Mouse (Mus musculus) brain, embryonic 14.5 days (tissue): Measurements from ENCODE around the gene Sbno2.

Experiments used
- CTCF ChIP-seq: fragments of 200-500 bp; IDR thresholded peaks from 2 replicates; pipeline ENCODE4 v1.5.1; 2012; ENCODE audit warnings: inconsistent platforms, mild to moderate bottlenecking, moderate library complexity, borderline replicate concordance; ENCODE audit not compliant: insufficient read depth, insufficient read length; ENCODE audit errors: extremely low read depth
- POLR2A ChIP-seq: fragments of 200-500 bp; IDR thresholded peaks from 2 replicates; pipeline ENCODE4 v1.6.1; 2012; ENCODE audit warnings: mild to moderate bottlenecking, inconsistent platforms, borderline replicate concordance; ENCODE audit not compliant: poor library complexity, insufficient read depth, insufficient read length, severe bottlenecking; ENCODE audit errors: extremely low read depth

GRCm38 (mm10) chr10:80121639-80122038 lies 16.3 kb upstream of the Sbno2 start:
- TF ChIP-seq POLR2A (no peak), CTCF (no peak)
